Mouse (Mus musculus): ENCODE measurements at regions not wholly inside any gene's neighbourhood (a gene's known extent, or its start where the extent isn't known, plus 50 kb on each side); places are given as distances from the start of the nearest gene placed in this dataset.

DNA sequence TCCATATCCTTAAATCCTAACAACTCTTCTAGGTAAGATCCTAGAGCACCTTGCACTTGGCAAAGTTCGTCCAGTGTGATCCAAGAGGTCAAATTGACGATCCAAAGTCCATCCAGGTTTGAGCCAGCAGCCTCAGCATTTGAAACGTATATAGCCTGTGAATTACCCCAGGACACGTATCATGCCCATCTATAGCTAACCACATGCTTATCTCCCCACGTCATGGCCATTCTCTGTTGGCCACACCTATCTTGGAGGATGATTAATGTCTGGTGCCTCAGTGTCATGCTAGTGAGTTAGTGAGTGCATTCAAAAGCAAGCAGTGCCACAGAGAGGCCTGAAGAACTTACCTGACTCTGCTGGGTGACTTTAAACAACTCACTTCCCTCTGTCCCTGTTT, 1521.9 kb upstream of the Gm6569 start:
- no peak for DNase-seq (ENCODE audit: extremely low spot score)

DNA sequence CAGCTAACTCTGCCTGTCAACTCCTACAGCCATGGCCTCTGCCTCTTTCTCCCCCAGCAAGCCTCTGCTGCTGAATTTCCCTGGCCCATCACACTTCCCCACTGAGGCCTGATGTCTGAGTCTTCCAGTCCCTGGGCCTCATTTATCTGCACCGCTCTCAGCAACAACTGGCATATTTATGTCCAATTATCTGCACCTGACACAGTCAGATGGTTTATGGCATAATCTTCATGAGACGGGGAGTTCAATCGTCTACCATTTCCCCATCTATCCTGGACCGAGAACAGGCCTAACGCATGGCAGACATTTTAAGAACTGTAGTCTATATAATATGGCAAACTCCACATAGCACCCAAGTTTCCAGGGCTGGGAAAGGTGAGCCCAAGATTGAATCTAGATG, 1512.8 kb upstream of the Gm6569 start:
- DNase-seq (ENCODE audit: extremely low spot score), result no peak

DNA sequence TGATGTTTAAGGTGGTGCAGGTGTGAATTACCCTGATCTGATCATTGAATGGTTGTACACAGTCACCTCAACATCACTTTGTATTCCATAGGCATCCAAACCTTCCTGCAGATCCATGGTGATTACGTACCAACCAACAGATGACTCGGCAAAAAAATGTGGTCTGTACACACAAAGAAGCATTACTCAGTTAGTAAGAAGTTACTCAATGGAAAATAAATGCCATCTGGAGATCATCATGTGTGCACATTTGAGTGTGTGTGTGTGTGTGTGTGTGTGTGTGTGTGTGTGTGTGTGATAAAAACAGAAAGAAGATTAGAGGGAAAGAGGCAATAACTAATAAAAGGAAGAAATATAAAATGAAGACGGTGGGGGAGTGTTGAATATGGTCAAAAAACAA, 1512.2 kb upstream of the Gm6569 start:
- no peak for DNase-seq (ENCODE audit: extremely low spot score)

DNA sequence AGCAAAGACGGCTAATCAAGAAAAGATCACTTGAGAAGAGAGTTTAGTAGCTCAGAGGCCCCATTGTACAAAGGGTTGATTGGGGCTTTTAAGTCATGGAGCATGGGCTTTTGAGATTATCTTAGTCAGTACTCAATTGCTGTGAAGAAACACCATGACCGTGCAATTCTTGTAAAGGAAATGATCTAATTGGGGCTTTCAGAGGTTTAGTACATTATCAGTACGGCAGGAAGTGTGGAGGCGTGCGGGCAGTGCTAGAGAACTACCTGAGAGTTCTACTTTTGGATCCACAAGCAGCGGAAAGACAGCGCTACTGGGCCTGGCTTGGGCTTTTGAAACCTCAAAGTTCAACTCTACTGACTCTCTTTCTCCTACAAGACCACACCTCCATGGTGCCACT, 1511.2 kb upstream of the Gm6569 start:
- no peak for DNase-seq (ENCODE audit: extremely low spot score)

DNA sequence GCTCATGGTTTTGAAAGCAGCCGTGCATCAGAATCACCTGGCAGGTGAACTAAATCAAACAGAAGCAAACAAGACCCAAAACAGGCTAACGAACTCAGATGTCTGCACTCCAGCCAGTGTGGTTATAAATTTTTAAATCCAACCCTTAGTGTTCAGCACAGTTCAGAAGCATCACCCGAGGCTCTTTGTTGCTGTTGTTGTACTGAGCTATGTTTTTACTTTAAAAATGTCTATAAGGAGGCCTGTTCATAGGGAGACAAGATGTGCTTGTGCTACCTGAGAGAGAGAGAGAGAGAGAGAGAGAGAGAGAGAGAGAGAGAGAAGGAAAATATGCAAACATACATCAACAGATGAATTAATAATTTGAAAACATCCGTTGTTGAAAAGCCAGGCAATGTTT, 1503.1 kb upstream of the Gm6569 start:
- no peak for DNase-seq (ENCODE audit: extremely low spot score)

DNA sequence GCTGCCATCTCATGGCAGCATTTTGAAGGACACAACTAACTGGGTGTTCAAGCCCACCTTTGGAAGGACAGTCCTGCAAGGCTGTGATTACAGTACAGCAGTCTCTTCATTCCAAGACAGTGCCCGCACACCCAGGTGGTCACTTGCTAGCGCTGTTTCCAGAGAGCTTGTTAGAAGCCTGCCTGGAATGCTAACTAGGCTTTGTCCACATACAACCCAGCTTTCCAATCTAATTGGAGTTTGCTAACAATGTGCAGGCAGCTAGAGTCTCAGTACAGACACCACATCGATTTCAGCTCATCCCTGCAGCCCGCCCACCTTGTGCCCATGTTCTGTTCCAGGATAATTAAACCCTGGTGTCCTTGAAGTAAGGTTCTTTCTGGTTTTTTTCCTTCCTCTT, 1499.9 kb upstream of the Gm6569 start:
- no peak for DNase-seq (ENCODE audit: extremely low spot score)

DNA sequence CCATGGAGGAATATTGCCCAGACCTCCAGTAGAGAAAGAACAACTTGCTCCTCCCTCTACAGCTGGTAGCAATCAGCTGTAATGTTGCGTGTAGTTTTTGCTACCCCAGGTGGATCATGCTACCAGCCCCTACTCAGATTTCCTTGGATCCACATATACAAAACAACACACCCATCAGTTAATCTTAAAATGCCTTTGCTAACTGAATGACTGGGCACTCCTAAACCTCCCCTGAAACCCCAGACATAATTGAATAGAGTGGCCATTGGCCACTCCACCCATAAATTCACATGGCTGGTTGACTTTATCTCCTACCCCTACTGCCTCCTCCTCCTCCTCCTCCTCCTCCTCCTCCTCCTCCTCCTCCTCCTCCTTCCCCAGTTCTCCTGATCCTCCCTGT, 1494.7 kb upstream of the Gm6569 start:
- no peak for DNase-seq (ENCODE audit: extremely low spot score)

DNA sequence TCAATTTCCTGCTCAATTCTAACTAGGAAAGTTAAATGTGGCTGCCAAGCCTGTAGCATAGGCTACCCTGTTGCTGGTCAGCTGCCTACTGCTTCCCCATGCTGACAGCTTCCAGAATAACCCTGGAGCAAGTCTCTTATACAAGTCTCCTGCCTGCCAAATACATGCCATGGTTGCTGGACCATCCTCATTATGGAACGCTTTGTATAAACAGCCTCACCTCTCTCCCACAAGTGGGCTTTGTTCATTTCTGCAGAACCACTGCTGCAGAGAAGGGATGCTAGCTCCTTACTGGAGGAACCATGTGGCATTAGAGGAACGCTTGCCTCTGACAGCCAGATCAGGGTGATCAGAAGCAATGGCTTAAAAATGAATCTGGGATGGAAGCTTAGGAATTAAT, 1492.4 kb upstream of the Gm6569 start:
- DNase-seq (ENCODE audit: extremely low spot score), result no peak

DNA sequence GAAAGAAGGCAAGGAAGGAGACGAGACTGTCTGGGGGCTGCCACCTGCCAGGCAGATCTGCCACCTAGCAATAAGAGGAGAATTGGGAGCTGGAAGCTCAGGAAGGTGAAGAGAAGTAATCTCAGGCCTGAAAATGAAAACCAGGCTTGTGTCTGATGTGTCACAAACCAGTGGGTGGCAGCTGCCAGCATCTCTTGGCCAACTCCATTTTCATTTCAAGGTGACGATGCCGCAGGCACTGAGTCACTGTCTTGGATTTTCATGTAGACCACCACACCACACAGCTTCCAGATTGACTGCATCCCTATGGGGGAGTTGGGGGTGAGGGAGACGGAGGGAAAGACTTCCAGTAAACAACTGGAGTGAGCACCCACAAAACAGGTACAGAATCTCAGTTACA, 1491.9 kb upstream of the Gm6569 start:
- DNase-seq (ENCODE audit: extremely low spot score), result no peak

DNA sequence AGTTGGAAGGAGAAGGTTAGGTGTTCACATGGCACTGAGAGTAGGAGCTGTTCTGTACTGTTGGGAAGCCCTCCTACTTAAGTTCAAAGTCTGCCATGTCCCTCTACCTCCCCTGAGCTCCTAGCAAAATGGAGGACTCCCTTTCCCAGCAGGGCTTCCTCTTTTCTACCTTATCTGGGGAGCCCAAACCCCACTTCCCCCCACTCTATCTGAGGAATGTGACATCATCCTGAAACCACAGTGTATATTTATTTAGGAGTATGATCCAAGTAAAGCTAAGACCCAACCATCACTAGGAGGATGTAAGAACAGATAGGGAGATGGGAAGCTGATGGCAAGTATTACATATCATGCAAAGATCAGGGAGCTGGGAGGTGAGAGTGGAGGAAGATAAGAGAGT, 1490.6 kb upstream of the Gm6569 start:
- no peak for DNase-seq (ENCODE audit: extremely low spot score)

DNA sequence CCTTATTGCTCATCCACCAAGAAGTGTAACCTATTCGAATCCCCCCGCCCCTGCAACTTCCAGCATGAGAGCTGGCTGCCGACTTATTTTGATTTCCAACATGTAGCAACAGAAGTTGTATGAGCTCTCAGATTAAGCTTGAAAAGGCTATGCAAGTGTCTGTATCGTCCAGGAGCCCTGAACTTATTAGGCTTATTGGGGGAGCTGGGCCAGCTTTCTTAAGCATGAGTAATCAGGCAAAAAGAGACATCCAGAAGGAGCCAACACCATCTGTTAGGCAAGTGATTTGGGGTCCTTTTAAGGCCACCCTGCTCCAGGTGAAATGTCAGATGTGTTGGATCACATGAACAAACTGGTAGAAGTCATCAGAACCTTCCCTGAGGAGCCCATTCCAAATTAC, 1481.0 kb upstream of the Gm6569 start:
- no peak for DNase-seq (ENCODE audit: extremely low spot score)

DNA sequence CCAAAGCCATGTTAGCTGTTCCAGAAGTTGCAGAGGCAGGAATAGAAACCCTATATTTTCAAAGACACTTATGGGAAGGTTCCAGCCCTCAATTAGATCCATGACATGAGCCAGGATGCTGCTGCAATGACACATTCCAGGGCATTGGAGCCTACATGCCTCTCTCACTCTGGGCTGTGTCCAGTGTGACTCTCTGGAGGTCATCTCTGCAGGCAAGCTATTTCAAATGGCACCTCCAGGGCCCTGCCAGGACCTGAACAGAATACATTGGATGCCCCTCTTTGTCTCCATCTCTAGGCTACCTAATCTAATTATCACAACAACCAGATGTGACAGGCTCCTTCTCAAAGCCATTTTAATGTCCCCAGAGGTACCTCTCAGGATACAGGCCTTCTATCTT, 1478.7 kb upstream of the Gm6569 start:
- DNase-seq (ENCODE audit: extremely low spot score), result no peak

DNA sequence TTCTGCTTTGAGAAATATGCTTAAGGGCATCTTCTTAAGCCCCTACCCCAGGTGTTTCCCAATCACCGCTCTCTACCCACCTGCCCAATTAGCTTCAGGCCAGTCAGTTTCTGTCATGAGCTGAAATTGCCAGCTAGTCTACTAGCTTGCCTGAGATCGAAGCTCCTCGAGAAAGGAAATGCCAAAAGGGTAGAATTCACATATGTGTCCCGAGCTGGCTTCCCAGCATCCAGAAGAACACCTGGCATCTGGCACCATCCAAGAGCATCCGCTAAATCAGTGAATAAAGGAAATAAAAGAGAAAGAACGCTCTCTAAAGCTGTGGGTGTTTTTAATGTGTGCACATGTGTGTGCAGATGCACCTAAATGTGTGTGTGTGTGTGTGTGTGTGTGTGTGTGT, 1474.7 kb upstream of the Gm6569 start:
- no peak for DNase-seq (ENCODE audit: extremely low spot score)

DNA sequence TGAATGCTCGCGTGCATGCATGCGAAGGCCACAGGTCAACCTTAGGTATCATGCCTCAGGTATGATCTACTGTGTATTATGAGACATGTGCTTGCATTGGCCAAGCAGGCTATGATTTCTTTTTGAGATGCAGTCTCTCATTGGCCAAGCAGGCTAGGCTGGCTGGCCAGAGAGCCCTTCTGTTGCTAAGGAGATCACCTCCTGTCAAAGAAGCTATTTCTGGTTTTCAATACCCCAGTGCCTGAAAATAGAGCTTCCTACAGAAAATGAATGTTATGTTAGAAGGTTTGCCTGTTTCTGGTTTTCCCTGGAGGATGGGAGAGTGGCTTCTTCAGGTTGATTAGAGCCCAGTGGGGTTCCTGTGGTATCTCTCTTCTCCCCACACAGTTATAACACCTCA, 1474.3 kb upstream of the Gm6569 start:
- DNase-seq (ENCODE audit: extremely low spot score), result no peak

DNA sequence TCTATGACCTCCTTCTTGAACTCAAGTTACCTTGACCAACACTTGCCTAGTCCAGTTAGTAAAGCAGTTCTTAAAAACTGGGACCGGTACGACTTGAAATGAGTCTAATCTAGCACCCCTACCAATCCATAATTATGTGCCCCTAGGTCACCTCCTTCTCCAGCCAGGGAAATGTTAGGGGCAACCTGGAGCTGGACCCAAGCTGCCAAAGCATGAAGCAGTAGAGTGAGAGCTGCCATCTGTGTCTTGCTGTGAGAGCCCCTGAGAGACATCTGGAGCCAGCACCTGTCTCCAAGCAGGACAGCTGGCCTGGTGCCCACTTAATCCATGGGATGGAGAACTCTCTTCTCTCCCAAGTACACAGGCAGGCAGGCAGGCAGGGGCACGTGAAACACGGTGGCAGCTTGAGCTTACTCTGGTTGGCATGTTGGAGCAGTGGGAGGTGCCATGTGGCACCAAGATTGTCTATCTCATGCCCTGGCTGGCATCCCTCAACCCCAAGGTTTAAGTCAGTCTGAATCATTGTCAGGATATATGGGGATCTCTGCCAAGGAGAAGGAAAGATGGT, 1473.8 kb upstream of the Gm6569 start:
- no peak for DNase-seq (ENCODE audit: extremely low spot score)

DNA sequence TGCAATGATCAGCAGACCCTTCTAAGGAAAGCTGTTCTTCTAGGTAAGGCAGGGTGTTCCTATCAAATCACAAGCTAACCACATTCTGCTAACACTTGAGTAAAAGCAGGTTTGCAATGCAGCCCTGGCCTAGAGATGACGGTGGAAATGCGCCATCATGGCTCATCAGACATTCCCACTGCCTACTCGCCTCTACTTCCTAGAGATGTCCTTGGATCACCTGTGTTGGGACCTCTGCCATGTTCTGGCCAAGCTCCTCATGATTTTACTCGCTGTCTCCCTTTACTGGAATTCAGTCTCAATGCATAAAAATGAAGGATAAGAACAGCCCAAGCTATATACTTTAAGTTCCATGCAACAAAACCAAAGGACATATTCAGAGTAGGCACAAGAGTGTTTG, 1461.3 kb upstream of the Gm6569 start:
- DNase-seq (ENCODE audit: extremely low spot score), result no peak

DNA sequence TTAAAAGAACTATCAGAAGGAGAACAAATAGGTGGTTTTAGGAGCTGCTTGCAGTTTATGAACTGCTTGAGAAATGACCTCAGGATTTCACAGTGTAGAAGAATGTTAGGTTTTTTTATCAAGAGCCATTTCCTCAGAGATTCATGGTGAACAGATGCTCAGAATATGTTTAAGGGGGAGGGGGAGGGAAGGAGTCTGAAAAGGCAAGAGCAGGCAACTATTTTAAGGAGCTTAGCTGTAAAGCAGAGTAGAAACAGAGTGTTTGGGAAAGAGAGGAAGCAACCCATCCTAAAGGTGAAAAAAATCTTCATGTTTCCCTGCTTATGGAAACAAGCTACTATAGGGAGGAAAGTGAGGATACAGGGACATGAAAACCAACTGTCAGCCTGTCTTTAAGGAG, 1457.2 kb upstream of the Gm6569 start:
- DNase-seq (ENCODE audit: extremely low spot score), result no peak

DNA sequence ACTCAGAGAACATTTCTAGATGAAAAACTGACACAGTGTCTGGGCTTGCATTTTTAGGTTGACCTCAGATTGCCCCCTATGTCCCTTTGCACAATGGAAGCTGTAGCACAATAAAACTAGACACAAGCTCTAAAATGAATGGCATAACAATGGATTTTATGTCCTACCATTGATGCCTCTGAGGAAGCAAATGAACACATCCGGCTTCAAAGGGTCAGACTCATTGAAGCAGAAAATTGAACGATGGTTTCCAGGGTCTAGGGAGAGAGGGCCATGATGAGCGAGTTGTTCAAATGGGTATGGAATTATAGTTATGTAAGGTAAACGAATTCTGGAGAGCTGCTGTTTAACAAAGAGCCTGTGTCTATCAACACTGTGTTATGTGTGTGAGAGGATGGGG, 1455.1 kb upstream of the Gm6569 start:
- DNase-seq (ENCODE audit: extremely low spot score), result peak; percentile 6

DNA sequence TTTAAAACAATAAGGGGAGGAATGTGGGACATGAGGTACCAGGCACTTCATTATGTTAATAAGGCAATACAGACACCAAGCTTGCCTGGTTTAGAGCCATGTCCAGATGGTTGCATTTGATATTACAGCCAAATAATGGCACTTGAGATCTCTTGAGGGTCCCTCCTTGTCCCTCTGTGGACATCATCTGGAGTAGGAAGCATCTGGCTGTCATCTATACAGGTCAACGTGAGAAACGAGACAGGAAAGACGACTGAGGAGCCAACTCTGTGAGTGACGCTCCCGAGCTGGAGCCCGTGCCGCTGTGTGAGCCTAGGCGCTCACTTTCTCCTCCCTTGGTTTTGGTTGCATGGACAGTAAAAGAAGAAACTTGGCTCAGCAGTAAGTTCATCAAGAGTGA, 1453.2 kb upstream of the Gm6569 start:
- no peak for DNase-seq (ENCODE audit: extremely low spot score)

DNA sequence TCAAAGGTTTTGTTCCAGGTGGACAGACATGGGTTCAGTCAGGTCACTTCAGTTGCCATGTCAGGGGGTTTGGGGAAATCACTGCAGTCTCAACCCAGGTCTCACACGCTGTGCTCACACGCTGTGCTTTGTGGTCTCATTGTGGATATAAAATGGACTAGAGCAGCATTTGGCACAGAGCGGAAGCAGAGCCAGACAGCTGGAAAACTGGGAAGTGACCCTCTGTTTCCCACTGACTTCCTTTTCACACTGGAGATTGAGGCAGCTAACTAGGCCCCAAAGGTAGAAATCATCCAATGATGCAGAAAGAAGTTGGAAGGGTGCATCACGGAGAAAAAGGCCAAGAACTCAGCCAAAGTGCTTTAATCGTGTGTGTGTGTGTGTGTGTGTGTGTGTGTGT, 1452.6 kb upstream of the Gm6569 start:
- DNase-seq (ENCODE audit: extremely low spot score), result no peak

DNA sequence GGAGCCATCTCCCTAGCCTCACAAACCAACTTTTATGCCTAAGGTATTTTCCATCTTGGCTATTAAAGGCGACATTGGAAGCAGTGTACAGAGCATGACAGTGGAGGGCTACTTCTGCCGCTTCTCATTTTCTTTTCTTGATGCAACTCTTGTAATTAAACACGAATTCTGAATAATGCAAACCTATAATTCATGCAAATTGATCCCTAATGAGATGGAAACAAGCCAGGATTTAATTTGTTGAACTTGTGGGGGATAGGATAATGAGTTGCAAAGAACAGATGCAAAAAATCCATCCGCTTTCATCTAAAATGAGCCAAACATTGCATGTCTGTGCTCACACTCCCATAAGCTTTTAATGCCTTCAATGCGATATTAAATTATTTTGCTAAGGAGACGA, 1451.8 kb upstream of the Gm6569 start:
- DNase-seq (ENCODE audit: extremely low spot score), result no peak

DNA sequence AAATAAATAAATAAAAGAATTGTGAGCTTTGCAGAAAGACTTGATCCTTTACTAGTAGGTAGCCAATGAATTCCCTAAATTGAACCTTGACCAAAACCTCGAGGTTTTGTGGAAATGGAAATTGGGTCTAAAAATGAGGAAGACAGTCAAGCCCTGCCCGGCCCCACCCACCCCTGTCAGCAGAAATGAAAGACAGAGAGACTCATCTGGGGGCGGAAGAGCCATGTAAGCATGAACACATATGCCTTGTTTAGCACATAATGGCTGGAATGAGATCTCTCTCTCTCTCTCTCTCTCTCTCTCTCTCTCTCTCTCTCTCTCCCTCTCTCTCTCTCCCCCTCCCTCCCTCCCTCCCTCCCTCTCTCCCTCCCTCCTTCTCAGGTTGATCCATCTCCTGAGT, 1451.3 kb upstream of the Gm6569 start:
- no peak for DNase-seq (ENCODE audit: extremely low spot score)

DNA sequence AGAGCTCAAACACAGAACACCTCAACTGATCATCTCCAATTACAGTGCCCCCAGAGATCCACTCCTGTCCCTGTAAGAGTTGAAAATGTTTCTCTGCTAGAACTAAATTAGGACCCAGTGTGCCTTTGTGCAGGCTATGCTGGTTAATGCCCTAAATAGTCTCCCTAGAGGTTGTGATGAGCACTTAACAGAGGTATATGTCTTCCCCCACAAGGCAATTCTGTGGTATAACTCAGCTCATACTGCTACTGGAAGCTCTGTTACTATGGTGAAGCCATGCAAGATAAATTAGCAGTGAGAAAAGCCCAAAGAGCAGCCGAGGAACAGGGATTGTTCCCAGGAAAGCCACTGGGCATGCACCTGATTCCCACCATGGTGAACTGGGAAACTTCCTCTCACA, 1450.9 kb upstream of the Gm6569 start:
- DNase-seq (ENCODE audit: extremely low spot score), result no peak

DNA sequence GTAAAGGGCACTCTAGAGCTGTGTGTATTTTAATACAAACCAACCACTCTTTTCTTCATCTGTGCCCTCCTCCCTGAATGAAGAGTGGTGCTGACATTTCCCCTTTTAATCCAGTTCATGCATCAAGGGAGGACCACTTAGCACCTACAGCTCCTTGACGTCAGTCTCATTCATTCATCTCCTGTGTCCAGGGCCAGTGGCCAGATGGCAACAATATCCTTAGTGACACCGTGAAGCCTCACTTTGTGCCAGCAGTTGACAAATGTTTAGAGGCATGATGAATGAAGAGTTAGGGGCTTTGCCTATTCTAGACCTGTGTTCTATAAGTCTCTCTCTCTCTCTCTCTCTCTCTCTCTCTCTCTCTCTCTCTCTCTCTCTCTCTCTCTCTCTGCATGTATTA, 1441.1 kb upstream of the Gm6569 start:
- no peak for DNase-seq (ENCODE audit: extremely low spot score)

DNA sequence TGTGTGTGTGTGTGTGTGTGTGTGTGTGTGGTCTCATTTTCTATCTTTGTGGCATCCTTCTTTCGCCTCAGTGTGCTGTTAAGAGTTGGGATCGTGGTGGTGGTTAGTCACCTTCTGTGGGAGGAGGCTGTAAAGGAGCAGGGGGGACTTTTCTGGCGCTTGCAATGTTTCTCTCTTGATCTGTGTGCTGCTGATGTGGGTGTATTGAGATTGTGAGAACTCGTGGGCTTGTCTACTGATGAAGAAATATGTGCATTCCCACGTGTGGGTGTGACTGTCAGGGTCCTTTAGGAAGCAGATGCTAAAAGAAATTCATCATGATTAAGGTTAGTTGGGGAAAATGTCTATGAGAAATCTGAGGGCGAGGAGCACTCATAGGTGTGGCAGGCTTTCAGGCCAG, 1422.4 kb upstream of the Gm6569 start:
- no peak for DNase-seq (ENCODE audit: extremely low spot score)

Data from embryo, embryonic 9.5 days (tissue).